Mouse (Mus musculus) ovary, postnatal 14 days (tissue): ENCODE measurements around the gene Gng5.
A peak's percentile ranks its signal among the peaks of the same experiment; 100 is the strongest.

Experiments
- DNase-seq: peaks from one replicate; pipeline ENCODE4 v3.0.0; 2022; ENCODE audit warnings: low spot score

The Gng5 gene

GRCm38 (mm10) chr3:146499431-146500002, at the start of gene Gng5, which contains the start of gene Spata1:
Gene Gng5, plus strand, starts transcription at chr3:146499807.
Gene Spata1, minus strand, starts transcription at chr3:146499753.
- DNase-seq: peak; percentile 82

DNA sequence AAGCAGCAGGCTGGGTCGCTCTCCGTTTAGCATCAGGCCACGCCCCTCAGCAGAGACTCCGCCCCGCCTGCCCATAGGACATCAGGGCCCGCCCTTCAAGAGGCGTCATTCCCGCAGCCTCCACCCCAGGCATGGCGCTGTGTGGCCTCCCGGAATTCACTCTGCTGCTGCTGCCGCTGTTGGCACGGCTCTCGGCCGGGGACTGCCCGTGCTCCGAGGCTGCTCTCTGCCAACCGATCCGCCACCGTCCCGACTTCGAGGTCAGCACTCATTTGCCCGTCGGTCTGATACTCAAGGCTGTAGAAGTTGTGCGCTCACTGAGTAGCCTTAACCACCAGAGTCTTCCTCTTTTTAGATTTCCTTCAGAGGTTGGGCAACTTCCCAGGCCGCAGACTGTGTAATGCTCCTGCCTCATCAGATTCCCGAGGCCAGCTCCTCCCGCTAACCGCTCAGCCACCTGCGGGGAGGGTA, 49.2 kb upstream of the Gng5 start:
- DNase-seq: peak; percentile 82

DNA sequence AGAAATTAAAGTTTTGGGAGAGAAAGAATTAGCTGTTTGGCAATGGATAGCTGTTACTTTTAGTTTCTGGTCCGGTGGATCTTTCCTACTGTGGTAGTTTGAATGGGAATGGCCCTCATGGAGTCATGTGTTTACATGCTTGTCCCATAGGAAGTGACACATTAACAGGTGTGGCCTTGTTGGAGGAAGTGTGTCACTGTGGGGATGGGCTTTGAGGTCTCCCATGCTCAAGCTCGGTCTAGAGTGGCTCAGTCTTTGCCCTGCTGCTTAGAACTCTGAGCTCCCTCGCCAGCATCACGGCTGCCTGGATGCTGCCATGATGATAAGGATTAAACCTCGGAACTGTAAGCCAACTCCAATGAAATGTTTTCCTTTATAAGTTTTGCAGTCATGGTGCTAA, 48.2 kb upstream of the Gng5 start:
- no peak for DNase-seq

GRCm38 (mm10) chr3:146462939-146463338, 36.7 kb upstream of the Gng5 start:
- DNase-seq: no peak

DNA sequence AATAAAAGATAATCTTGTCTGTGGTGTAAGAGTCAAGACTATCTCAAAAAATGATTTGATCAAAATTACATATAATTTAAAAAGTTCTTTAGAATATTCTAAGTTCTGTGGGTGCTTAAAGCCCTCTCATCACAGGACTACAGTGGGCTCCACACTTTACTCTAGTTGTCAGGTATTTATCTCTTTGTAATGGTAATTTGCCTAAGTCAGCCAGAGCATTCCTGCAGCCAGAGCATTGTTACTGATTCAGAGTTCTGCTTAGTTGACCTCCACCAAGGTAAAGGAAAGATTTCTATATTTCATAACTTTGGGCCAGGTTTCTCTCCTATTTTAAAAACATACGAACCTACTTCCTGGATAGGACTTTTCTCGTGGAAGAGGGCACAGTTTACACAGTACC, 30.4 kb upstream of the Gng5 start:
- DNase-seq: no peak

GRCm38 (mm10) chr3:146472657-146473056, 26.9 kb upstream of the Gng5 start:
- no peak for DNase-seq

- no peak for DNase-seq
Measured at GRCm38 (mm10) chr3:146473741-146474140, 25.9 kb upstream of the Gng5 start.

- DNase-seq: no peak
Measured at GRCm38 (mm10) chr3:146474428-146474827, 25.2 kb upstream of the Gng5 start.

GRCm38 (mm10) chr3:146482044-146482443, 17.6 kb upstream of the Gng5 start:
- DNase-seq: no peak

GRCm38 (mm10) chr3:146486464-146486863, 13.1 kb upstream of the Gng5 start:
- DNase-seq: no peak

- no peak for DNase-seq
Measured at GRCm38 (mm10) chr3:146494941-146495340, 4.7 kb upstream of the Gng5 start.

DNA sequence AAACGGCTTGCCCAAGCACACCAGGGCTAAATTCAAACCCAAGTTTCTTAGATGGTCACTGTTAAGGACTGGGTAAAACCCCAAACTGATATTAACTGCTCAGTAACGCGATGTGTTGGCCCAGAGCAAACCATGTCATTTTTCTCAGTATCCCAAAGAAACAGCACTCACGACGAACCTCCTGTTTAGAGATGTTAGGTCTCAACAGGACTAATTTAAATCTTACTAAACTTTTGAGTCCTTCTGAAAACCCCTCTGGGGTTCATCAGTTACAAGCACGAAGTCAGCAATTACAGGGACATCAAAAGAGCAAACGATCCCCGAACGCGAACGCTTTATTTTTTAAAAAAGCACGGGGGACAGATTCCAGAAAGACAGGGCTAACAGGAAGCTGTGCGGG, 618 bp upstream of the Gng5 start:
- no peak for DNase-seq

DNA sequence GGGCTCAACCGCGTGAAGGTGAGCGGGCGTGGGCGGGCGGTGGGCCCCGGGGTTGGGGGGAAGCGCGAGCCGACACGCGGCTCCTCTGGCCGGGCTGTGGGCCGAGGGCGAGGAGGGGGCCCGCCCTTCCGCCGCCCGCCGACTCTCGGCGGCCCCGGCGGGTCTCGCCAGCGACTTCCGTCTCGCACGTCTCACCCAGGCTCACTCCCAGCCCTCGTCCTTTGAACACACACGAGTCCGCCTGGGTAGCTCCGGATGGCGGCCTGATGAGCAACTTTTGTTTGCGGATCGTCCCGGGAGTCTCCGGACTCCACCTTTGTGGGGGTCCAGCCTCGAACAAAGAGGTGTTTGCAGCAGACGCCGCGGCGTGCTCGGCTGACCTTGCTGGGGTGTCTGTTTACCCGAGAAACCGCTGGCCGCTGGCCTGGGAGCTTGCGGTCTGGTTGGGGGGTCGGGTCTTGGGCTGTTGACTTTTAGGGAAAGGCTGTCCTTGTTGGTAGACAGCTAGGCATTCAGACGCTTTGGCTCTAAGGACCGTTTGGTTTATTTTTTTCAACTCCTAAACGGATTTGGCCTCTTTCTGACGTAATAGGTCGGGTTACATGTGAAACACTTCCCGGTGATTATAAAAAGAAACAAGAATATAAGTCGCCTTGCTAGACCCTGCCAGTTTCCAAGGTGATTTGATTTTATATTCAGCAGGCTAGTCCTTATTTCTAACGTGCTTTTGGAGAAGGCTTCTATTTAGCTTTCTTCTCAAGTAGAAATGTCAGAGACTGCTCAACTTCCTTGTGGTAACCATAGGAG, 599 bp downstream of the Gng5 start:
- peak; percentile 46 for DNase-seq

DNA sequence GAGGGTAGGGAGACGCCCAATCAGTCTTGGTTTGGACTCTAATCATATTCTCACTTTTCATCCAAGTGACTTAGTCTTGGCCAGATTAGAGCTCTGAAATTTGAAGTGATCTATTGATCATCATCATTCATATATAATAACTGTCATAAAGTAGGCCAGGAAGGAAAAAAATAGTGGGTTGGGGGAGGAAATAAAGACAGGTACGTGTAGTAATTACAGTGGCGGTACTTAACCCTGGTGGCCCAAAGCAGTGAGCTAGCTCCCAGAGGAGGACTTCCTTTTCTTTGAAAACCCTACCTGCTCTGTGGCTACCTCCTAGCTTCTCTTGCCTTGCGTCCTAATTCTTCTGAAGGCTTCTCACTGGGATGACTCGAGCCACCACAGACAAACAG, 1.2 kb downstream of the Gng5 start:
- no peak for DNase-seq

GRCm38 (mm10) chr3:146501601-146502123, 2.1 kb downstream of the Gng5 start:
- DNase-seq: no peak

DNA sequence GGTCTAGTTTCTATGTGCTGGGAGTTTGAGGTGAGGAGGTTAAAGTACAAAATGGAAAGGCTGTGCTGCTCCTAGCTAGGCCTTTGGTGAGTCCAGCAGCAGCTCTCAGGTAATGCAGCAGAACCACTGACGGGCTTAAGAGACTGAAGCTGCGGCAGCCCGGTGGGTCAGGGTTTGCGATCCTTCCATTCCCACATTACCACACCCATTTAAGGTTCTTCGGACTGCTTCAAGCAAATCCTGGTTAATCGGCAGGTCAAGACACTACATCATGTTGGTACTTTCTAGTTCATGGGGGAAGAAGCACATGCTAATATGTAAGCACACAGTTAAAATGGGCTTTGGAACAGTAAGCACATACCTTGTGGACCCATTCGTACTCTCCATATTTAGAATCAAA, 7.1 kb downstream of the Gng5 start:
- no peak for DNase-seq

- DNase-seq: no peak
Measured at GRCm38 (mm10) chr3:146520226-146520797, 20.7 kb downstream of the Gng5 start.

GRCm38 (mm10) chr3:146520798-146521651, 21.4 kb downstream of the Gng5 start, which contains the start of gene Rpf1:
Gene Rpf1, minus strand, starts transcription at chr3:146521429.
- peak; percentile 79 for DNase-seq

DNA sequence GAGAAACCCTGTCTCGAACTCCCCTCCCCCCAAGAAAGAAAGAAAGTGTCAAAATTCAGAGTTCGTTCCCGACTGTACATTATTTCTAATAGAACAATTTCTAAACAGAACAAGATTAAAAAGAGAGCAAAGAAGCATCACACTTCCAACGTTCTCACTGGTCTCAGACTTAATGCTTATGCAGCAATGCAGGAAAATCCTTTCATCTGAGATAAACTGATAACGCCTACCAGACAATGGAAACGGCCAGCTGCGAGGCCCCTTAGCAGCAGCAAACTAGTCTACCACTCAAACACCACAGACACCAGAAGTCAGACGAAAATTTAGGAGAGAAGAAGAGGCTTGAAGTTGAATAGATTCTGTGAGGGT, 22.0 kb downstream of the Gng5 start:
- DNase-seq: no peak

- no peak for DNase-seq
Measured at GRCm38 (mm10) chr3:146528335-146528734, 28.7 kb downstream of the Gng5 start.

DNA sequence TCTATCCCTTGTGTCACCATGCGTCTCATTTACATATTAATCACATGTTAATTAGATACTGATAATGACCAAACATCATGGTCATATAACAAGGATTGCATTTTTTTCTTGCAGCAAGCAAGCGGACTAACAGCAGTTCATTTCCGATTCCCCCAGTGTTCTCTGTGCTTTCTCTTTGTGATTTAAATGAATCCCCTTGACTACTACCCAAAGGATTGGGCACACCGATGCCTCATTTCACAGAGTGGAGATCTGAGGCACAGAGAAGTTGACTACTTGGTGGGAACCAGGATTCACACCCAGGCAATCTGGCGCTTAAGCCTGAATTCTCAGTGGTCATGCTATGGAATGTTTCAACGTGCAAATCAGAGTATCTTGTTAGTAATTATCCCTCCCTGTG, 35.4 kb downstream of the Gng5 start:
- DNase-seq: no peak
